Mouse (Mus musculus) CH12.LX (cell line): ENCODE measurements around the gene Grsf1. TPM values are rescaled to one million over a fixed set of nuclear protein-coding genes. Genes with fewer than 3 reads are reported as not detected.

Experiments used
- DNase-seq: peaks from one replicate; pipeline ENCODE4 v3.0.0-alpha.2; 2013; ENCODE audit errors: extremely low read depth
- H3K27ac ChIP-seq: 2 replicates; pipeline ENCODE4 v1.5.1; 2012; ENCODE audit warnings: low read depth, mild to moderate bottlenecking, control low read depth, moderate library complexity; ENCODE audit not compliant: insufficient read depth
- H3K27me3 ChIP-seq: replicated peaks from 2 replicates; pipeline ENCODE3; 2012; ENCODE audit warnings: inconsistent platforms
- H3K36me3 ChIP-seq, 2 experiments: replicated peaks in 1 of 2; 2 replicates each; pipeline versions ENCODE3 to v1.6.1; 2012; ENCODE audit warnings: inconsistent platforms in 1 of 2, low read length in 1 of 2, mild to moderate bottlenecking in 1 of 2, mixed read lengths in 1 of 2, moderate library complexity in 1 of 2; ENCODE audit not compliant: control insufficient read depth in 1 of 2, insufficient read depth in 1 of 2
- H3K4me1 ChIP-seq, 2 experiments: 2 replicates each; pipeline ENCODE4 v1.6.1; 2012; ENCODE audit warnings: inconsistent platforms in 1 of 2, moderate library complexity in 1 of 2; ENCODE audit not compliant: insufficient read depth in 2 of 2, control insufficient read depth in 1 of 2
- H3K4me2 ChIP-seq: 2 replicates; pipeline ENCODE4 v1.6.1; 2012; ENCODE audit warnings: low read depth, mild to moderate bottlenecking, control low read depth; ENCODE audit not compliant: poor library complexity, insufficient read depth, severe bottlenecking
- H3K4me3 ChIP-seq, 3 experiments: fragments of 150-350 bp in 1 of 3; sonication (generic) in 1 of 3; replicated peaks in 1 of 3; 2 replicates each; pipeline versions ENCODE3 to v1.5.1; 2011 to 2012; ENCODE audit warnings: low read depth in 2 of 3, low read length in 2 of 3, mild to moderate bottlenecking in 2 of 3, moderate library complexity in 2 of 3, control low read depth in 1 of 3, improper control_type of control experiment in 1 of 3, inconsistent platforms in 1 of 3, mixed read lengths in 1 of 3; ENCODE audit not compliant: poor library complexity in 1 of 3
- H3K79me2 ChIP-seq: replicated peaks from 2 replicates; pipeline ENCODE4 v1.6.1; 2012; ENCODE audit warnings: mild to moderate bottlenecking, moderate library complexity; ENCODE audit not compliant: control insufficient read depth, poor library complexity, insufficient read depth, severe bottlenecking; ENCODE audit errors: extremely low read depth
- H3K9ac ChIP-seq: 2 replicates; pipeline ENCODE4 v1.6.1; 2012; ENCODE audit warnings: low read depth, mild to moderate bottlenecking, control low read depth, moderate library complexity; ENCODE audit not compliant: insufficient read depth
- H3K9me3 ChIP-seq: replicated peaks from 2 replicates; pipeline ENCODE3; 2012; ENCODE audit warnings: low read length, inconsistent platforms, mixed read lengths
- CHD1 ChIP-seq: IDR thresholded peaks from 2 replicates; pipeline ENCODE4 v1.6.1; 2012; ENCODE audit warnings: low read depth, low read length, improper control_type of control experiment, inconsistent platforms
- CHD2 ChIP-seq: IDR thresholded peaks from 2 replicates; pipeline ENCODE4 v1.6.1; 2011; ENCODE audit warnings: low read length, improper control_type of control experiment
- CTCF ChIP-seq, 2 experiments: IDR thresholded peaks in 1 of 2; conservative IDR thresholded peaks in 1 of 2; 2 replicates each; pipeline ENCODE4 v1.5.1; 2011 to 2012; ENCODE audit warnings: low read depth in 2 of 2, low read length in 2 of 2, improper control_type of control experiment in 1 of 2, inconsistent platforms in 1 of 2, mild to moderate bottlenecking in 1 of 2, moderate library complexity in 1 of 2
- ELF1 ChIP-seq: IDR thresholded peaks from 2 replicates; pipeline ENCODE4 v1.6.1; 2014; ENCODE audit warnings: low read depth, mild to moderate bottlenecking, inconsistent platforms, low read length, improper control_type of control experiment
- EP300 ChIP-seq: IDR thresholded peaks from 2 replicates; pipeline ENCODE4 v1.6.1; 2011; ENCODE audit warnings: low read length, improper control_type of control experiment
- ETS1 ChIP-seq: conservative IDR thresholded peaks from 2 replicates; pipeline ENCODE4 v1.6.1; 2012; ENCODE audit warnings: low read depth, mild to moderate bottlenecking, inconsistent platforms, low read length, improper control_type of control experiment, moderate library complexity
- GABPA ChIP-seq: IDR thresholded peaks from 2 replicates; pipeline ENCODE4 v1.6.1; 2012; ENCODE audit warnings: low read depth, low read length, improper control_type of control experiment, inconsistent platforms; ENCODE audit not compliant: insufficient replicate concordance
- HCFC1 ChIP-seq: IDR thresholded peaks from 2 replicates; pipeline ENCODE4 v1.6.1; 2012; ENCODE audit warnings: low read depth, mild to moderate bottlenecking, inconsistent platforms, low read length, improper control_type of control experiment
- IRF4 ChIP-seq: IDR thresholded peaks from 2 replicates; pipeline ENCODE4 v1.6.1; 2014; ENCODE audit warnings: low read depth, mild to moderate bottlenecking, inconsistent platforms, low read length, improper control_type of control experiment
- JUND ChIP-seq: conservative IDR thresholded peaks from 2 replicates; pipeline ENCODE4 v1.6.1; 2011; ENCODE audit warnings: low read depth, low read length, improper control_type of control experiment
- KAT2A ChIP-seq: IDR thresholded peaks from 2 replicates; pipeline ENCODE4 v1.6.1; 2012; ENCODE audit warnings: low read length, improper control_type of control experiment, inconsistent platforms; ENCODE audit not compliant: insufficient replicate concordance
- MAFK ChIP-seq: IDR thresholded peaks from 2 replicates; pipeline ENCODE4 v1.6.1; 2011; ENCODE audit warnings: low read length, improper control_type of control experiment; ENCODE audit not compliant: insufficient replicate concordance
- MAZ ChIP-seq: IDR thresholded peaks from 2 replicates; pipeline ENCODE4 v1.6.1; 2012; ENCODE audit warnings: low read depth, mild to moderate bottlenecking, inconsistent platforms, low read length, improper control_type of control experiment, moderate library complexity
- MXI1 ChIP-seq: IDR thresholded peaks from 2 replicates; pipeline ENCODE4 v1.6.1; 2011; ENCODE audit warnings: mild to moderate bottlenecking, low read depth, low read length, improper control_type of control experiment
- MYC ChIP-seq: IDR thresholded peaks from 2 replicates; pipeline ENCODE4 v1.6.1; 2011; ENCODE audit warnings: low read depth, mild to moderate bottlenecking, improper control_type of control experiment, low read length
- NELFE ChIP-seq: IDR thresholded peaks from 2 replicates; pipeline ENCODE4 v1.6.1; 2011; ENCODE audit warnings: low read depth, low read length, improper control_type of control experiment
- NRF1 ChIP-seq: IDR thresholded peaks from 2 replicates; pipeline ENCODE4 v1.6.1; 2014; ENCODE audit warnings: low read depth, mild to moderate bottlenecking, inconsistent platforms, low read length, improper control_type of control experiment, moderate library complexity
- PAX5 ChIP-seq: IDR thresholded peaks from 2 replicates; pipeline ENCODE4 v1.6.1; 2012; ENCODE audit warnings: low read length, inconsistent platforms, mixed read lengths
- POLR2A ChIP-seq: IDR thresholded peaks from 2 replicates; pipeline ENCODE4 v1.6.1; 2011; ENCODE audit warnings: low read depth, mild to moderate bottlenecking, improper control_type of control experiment, low read length
- POLR2AphosphoS2 ChIP-seq: IDR thresholded peaks from 2 replicates; pipeline ENCODE4 v1.6.1; 2011; ENCODE audit warnings: low read depth, low read length, improper control_type of control experiment
- RAD21 ChIP-seq: IDR thresholded peaks from 2 replicates; pipeline ENCODE4 v1.6.1; 2011; ENCODE audit warnings: low read depth, mild to moderate bottlenecking, low read length, improper control_type of control experiment, moderate library complexity
- RCOR1 ChIP-seq: conservative IDR thresholded peaks from 2 replicates; pipeline ENCODE4 v1.6.1; 2012; ENCODE audit warnings: low read depth, mild to moderate bottlenecking, inconsistent platforms, low read length, improper control_type of control experiment
- SMC3 ChIP-seq: IDR thresholded peaks from 2 replicates; pipeline ENCODE4 v1.6.1; 2011; ENCODE audit warnings: low read depth, low read length, improper control_type of control experiment
- TCF12 ChIP-seq: IDR thresholded peaks from 2 replicates; pipeline ENCODE4 v1.6.1; 2014; ENCODE audit warnings: low read depth, mild to moderate bottlenecking, inconsistent platforms, low read length, improper control_type of control experiment
- USF1 ChIP-seq: IDR thresholded peaks from 2 replicates; pipeline ENCODE4 v1.6.1; 2014; ENCODE audit warnings: low read depth, mild to moderate bottlenecking, inconsistent platforms, low read length, improper control_type of control experiment
- ZNF384 ChIP-seq: IDR thresholded peaks from 2 replicates; pipeline ENCODE4 v1.6.1; 2012; ENCODE audit warnings: low read depth, low read length, improper control_type of control experiment, inconsistent platforms
- dilution Hi-C: fragments of 300-500 bp; cut with MboI; formaldehyde crosslinking; loops from 2 replicates; pipeline ENCODE4 v1.14.3; 2020; ENCODE audit warnings: low sequenced_read_pairs; ENCODE audit not compliant: extremely low pct_unique_long_range_greater_than_20kb, extremely low pct_ligation_motif_present
- in situ Hi-C: fragments of 300-500 bp; cut with MboI; formaldehyde crosslinking; loops from 3 replicates; pipeline ENCODE4 v1.14.3; 2019; ENCODE audit warnings: low sequenced_read_pairs, low pct_ligation_motif_present, low pct_unique_long_range_greater_than_20kb, mixed read lengths
- polyA plus RNA-seq: library from polyadenylated mRNA; unstranded; fragments of >175 nt; gene quantifications from 2 replicates; pipeline ENCODE4 v1.2.1, GENCODE M21; 2012; ENCODE audit warnings: low read depth; ENCODE audit not compliant: insufficient read length
- total RNA-seq, 2 experiments: library from RNA; depleted of rRNA; stranded (reverse); fragments of 300-350 nt in 1 of 2; fragments of >200 nt in 1 of 2; gene quantifications; 2 replicates each; pipeline ENCODE4 v1.2.3; 2012 to 2014

Gene Grsf1
- total and polyA plus RNA-seq, 3 experiments = 56.8 to 109 (median 100) TPM

DNA sequence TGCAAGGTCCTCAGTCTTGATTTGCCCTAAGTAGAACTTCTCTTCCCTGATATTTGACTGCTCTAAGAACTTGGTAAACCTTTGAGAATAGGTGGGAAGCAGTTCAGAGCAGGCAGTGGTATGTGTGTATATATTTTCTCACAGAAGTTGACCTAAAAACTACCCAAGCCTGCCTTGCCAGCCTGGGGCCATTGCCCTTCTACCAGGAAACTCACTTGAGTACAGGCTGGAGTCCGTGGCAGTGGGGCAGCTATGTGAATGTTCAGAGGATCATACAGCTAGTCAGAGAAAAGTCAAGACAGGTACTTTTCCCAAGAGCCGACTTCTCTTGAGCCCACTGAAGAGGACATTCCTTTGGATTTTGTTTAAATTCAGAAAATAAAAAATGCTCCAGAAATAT is 31.1 kb downstream of the Grsf1 start:
- no peak overlapping the region for H3K27ac ChIP-seq

DNA sequence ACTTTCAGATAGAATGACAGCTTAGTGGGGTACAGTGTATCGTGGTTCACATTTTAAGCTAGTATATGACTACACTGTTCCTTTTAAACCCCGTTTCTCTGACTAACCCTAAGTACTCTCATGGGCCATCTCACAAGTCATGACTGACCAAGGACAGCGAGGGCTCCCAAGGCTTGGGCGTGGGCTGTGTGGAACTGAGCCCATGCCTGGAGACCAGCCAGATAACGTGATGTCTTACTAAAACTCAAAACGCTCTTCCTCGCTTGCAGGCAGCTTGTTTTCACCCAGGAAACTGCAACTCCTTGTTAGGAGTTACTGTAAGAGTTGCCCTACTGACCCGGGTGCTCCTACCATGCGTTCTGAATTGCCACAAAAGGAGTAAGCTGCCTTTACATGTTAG is 32.5 kb downstream of the Grsf1 start:
- Histone ChIP-seq H3K4me2 (no peak overlapping the region), H3K36me3 (peaks cover 51 to 88% of the 10 kb centered on the region in 2 experiments), H3K4me1 (no peaks in the 10 kb centered on the region), H3K27me3 (no peaks in the 10 kb centered on the region), H3K4me3 (no peak overlapping the region), H3K27ac (no peak overlapping the region), H3K9me3 (no peaks in the 10 kb centered on the region), H3K79me2 (no peaks in the 10 kb centered on the region), H3K9ac (no peak overlapping the region)
- no peak for DNase-seq
- no peak for TF ChIP-seq ELF1
- no peak for TF ChIP-seq CHD2
- TF ChIP-seq POLR2A = no peak
- no peak for TF ChIP-seq MAZ
- no peak for TF ChIP-seq POLR2AphosphoS2
- TF ChIP-seq RAD21 = no peak
- no peak for TF ChIP-seq ZNF384
- TF ChIP-seq NRF1 = no peak
- no peak for TF ChIP-seq KAT2A
- TF ChIP-seq EP300 = no peak
- TF ChIP-seq PAX5 = no peak
- no peak for TF ChIP-seq MAFK
- no peak for TF ChIP-seq USF1
- TF ChIP-seq JUND = no peak
- TF ChIP-seq CHD1 = no peak
- no peak for TF ChIP-seq ETS1
- TF ChIP-seq IRF4 = no peak
- in situ Hi-C loops (no loop called here), dilution Hi-C loops (no loop called here)

More for the DNA sequence above, 31.1 kb downstream of the Grsf1 start:
- H3K9me3 ChIP-seq = no peaks in the 10 kb centered on the region
- H3K4me1 ChIP-seq = no peaks in the 10 kb centered on the region
- H3K27me3 ChIP-seq = no peaks in the 10 kb centered on the region
- TF ChIP-seq MYC = no peak
- no peak for TF ChIP-seq HCFC1
- TF ChIP-seq KAT2A = no peak
- TF ChIP-seq PAX5 = no peak
- no peak for TF ChIP-seq EP300
- TF ChIP-seq GABPA = no peak
- no peak for TF ChIP-seq CTCF (conservative IDR thresholded peaks at IDR 0.05 in 1 of 2, IDR thresholded peaks at IDR 0.05 in 1 of 2; ENCODE audit: low read depth in 2 of 2, low read length in 2 of 2)
- TF ChIP-seq RAD21 = no peak
- no peak for TF ChIP-seq POLR2A
- no peak for TF ChIP-seq MXI1
- TF ChIP-seq RCOR1 = no peak
- TF ChIP-seq POLR2AphosphoS2 = no peak
- no peak for TF ChIP-seq SMC3
- no peak for TF ChIP-seq TCF12
- TF ChIP-seq NELFE = no peak
- no peak for TF ChIP-seq JUND
- TF ChIP-seq, all 38 proteins: peak for 0
- in situ Hi-C loops (no loop called here), dilution Hi-C loops (no loop called here)
- H3K9ac ChIP-seq = no peak overlapping the region
- no peak overlapping the region for H3K4me2 ChIP-seq
- no peak for DNase-seq
- peaks cover 56 to 94% of the 10 kb centered on the region in 2 experiments for H3K36me3 ChIP-seq
- H3K79me2 ChIP-seq = no peaks in the 10 kb centered on the region
- no peak overlapping the region for H3K4me3 ChIP-seq
